ENCODE assay signal across 8 mouse cellular contexts in the genomic region with DNA sequence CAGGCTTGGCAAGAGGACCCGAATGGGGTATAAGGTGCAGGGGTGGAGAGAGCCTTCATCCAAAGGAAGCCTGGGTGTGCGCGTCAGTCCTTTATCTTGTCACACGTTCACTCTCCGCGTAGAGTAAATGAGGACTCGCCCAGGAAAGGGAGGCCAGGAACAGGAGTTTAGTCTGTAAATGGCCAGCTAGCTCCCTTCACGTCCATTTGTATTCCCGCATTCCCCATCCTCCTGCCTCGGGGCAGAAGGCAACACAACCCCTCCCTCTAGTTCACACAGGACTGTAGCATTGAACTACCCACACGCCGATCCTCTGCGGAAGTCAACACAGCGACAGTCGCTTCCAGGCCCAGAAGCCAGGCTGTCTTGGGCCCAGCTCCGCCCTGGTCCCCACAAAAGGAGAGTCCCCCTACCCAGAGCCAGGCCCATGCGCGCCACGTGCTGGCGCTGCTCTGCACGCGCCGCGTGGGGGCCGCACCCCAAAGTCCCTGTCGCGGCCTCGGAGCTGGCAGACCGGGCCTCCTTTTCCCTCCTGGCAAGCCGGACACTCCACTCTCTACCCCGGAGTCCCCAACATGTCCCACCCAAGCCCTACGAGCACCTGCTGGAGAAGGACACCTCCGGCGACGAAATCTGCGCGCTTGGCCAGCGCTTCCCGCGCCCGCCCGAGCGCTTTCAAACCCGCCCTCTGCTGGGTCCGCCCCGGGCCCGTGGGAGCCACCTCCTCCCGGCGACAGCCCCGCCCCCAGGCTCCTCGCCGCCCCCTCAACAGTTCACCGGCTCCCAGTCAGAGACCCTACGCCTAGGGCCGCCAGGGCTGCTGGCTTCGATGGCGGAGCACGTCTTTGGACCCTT. TPM values are rescaled to one million over a fixed set of nuclear protein-coding genes. Genes with fewer than 3 reads are reported as not detected.
DNase-seq lines count a peak whose midpoint lies in the region; ATAC-seq and TF ChIP-seq lines count a peak whose summit lies in the region.

No protein-coding gene starts in this region.

- H3K9ac ChIP-seq in heart, adult 2 months (ENCODE audit: low read depth, low read length): peak overlapping the region; percentile 63
- H3K9ac ChIP-seq in lung, embryonic 14.5 days: peak overlapping the region; percentile 70
- peak overlapping the region; percentile 64 for H3K9ac ChIP-seq in neural tube, embryonic 15.5 days (replicated peaks)

- peak overlapping the region; percentile 100 for H3K4me2 ChIP-seq in lung, embryonic 14.5 days
- peak overlapping the region; percentile 97 for H3K4me2 ChIP-seq in neural tube, embryonic 15.5 days

- H3K79me2 ChIP-seq in heart, adult 2 months (replicated peaks; ENCODE audit: control insufficient read depth, insufficient read depth, low read length): no peaks in the 10 kb centered on the region

- peak overlapping the region; percentile 79 for H3K4me3 ChIP-seq in heart, adult 2 months
- H3K4me3 ChIP-seq in lung, embryonic 14.5 days (ENCODE audit: low read depth, low read length): peak overlapping the region; percentile 63
- peak overlapping the region; percentile 51 for H3K4me3 ChIP-seq in neural tube, embryonic 15.5 days (replicated peaks)

- peak; percentile 82 for DNase-seq in CD4-positive, CD25-positive, alpha-beta regulatory T cell, adult 2 months (ENCODE audit: low read depth, low spot score)
- DNase-seq in adrenal gland, adult 18-20 months (ENCODE audit: low spot score in 2 of 2): peak; percentile 77 to 85
- peak; percentile 76 for DNase-seq in embryo, embryonic 9.5 days (ENCODE audit: extremely low spot score)
- DNase-seq in heart, adult 2 months: peak; percentile 90 to 91
- peak; percentile 64 for DNase-seq in kidney, adult 11 months
- peak; percentile 85 for DNase-seq in lung, embryonic 14.5 days
- DNase-seq in thymus, postnatal 14 days: peak; percentile 92

- ATAC-seq in lung, embryonic 14.5 days (ENCODE audit: insufficient read depth): peak; percentile 81
- peak; percentile 82 for ATAC-seq in neural tube, embryonic 15.5 days (ENCODE audit: low FRiP score)

- peak; percentile 75 for TF ChIP-seq POLR2A in heart, adult 2 months (IDR thresholded peaks at IDR 0.05; ENCODE audit: insufficient read depth, low read depth, low read length)

- peak; percentile 26; the same call in 1 of the 2 replicates for TF ChIP-seq CTCF in heart, adult 2 months (IDR thresholded peaks at IDR 0.05)
- no peak for TF ChIP-seq CTCF in lung, embryonic 14.5 days (IDR thresholded peaks at IDR 0.05; ENCODE audit: low read depth)

- peak overlapping the region; percentile 94 for H3K27ac ChIP-seq in heart, adult 2 months
- peak overlapping the region; percentile 38; the same call in 1 of the 2 replicates for H3K27ac ChIP-seq in lung, embryonic 14.5 days (ENCODE audit: low read depth)
- peak overlapping the region; percentile 35; the same call in 1 of the 2 replicates for H3K27ac ChIP-seq in neural tube, embryonic 15.5 days (replicated peaks)

- no peaks in the 10 kb centered on the region for H3K27me3 ChIP-seq in heart, adult 2 months (ENCODE audit: control insufficient read depth, insufficient read depth, low read length)
- H3K27me3 ChIP-seq in lung, embryonic 14.5 days (ENCODE audit: insufficient read depth, low read length): no peaks in the 10 kb centered on the region
- peaks cover 11% of the 10 kb centered on the region; the same call in 1 of the 2 replicates for H3K27me3 ChIP-seq in neural tube, embryonic 15.5 days (replicated peaks)

- no peaks in the 10 kb centered on the region for H3K36me3 ChIP-seq in heart, adult 2 months (ENCODE audit: control insufficient read depth, insufficient read depth, low read length)
- H3K36me3 ChIP-seq in lung, embryonic 14.5 days (ENCODE audit: insufficient read depth): 0 out of 2 replicates have a peak, but pooled peaks cover 4% of the 10 kb centered on the region
- H3K36me3 ChIP-seq in neural tube, embryonic 15.5 days: no peaks in the 10 kb centered on the region

- WGBS in heart, adult 2 months: under 1% methylated on average over 58 of the region's 58 CpGs
- WGBS in lung, embryonic 14.5 days: under 1% methylated on average over 57 of the region's 58 CpGs
- under 1% methylated on average over 58 of the region's 58 CpGs for WGBS in neural tube, embryonic 15.5 days

- H3K4me1 ChIP-seq in heart, adult 2 months (ENCODE audit: control insufficient read depth, insufficient read depth, low read length): peaks cover 37% of the 10 kb centered on the region
- peaks cover 42% of the 10 kb centered on the region for H3K4me1 ChIP-seq in lung, embryonic 14.5 days (ENCODE audit: insufficient read depth)
- H3K4me1 ChIP-seq in neural tube, embryonic 15.5 days: peaks cover 63% of the 10 kb centered on the region

- TF ChIP-seq EP300 in heart, adult 2 months (IDR thresholded peaks at IDR 0.05; ENCODE audit: insufficient read depth, low read depth, low read length): no peak

- H3K9me3 ChIP-seq in lung, embryonic 14.5 days (ENCODE audit: low read depth, low read length): no peaks in the 10 kb centered on the region
- no peaks in the 10 kb centered on the region for H3K9me3 ChIP-seq in neural tube, embryonic 15.5 days (replicated peaks)

- intact Hi-C loops in heart, adult 2 months (cut with DNase I): no loop called here

RNA-seq across cellular contexts. Expression of a gene that starts 4.3 kb away (rescaled TPM):
- 100 to 1,000 TPM; 121 to 161 TPM for total RNA-seq in adrenal gland, adult 18-20 months (2021)
- 10 to 100 TPM; 80.3 to 84.6 TPM for total RNA-seq in heart, adult 2 months (2021)
- 160 and 184 TPM in 2 replicates for polyA plus RNA-seq in heart, adult 2 months (2012; rRNA removed)
- polyA plus RNA-seq in lung, embryonic 14.5 days (2014; fragmentation: Nextera tagmentation; extraction: Ambion mirVana): 75.4 and 82.2 TPM in 2 replicates
- 42.8 and 77.5 TPM in 2 replicates for polyA plus RNA-seq in neural tube, embryonic 15.5 days (2015; fragmentation: Nextera tagmentation; extraction: Ambion mirVana)

RNA-seq across cellular contexts. Expression of a gene that starts 6.8 kb away (rescaled TPM):
- total RNA-seq in adrenal gland, adult 18-20 months (2021): not detected
- total RNA-seq in heart, adult 2 months (2021): not detected
- not detected in 2 replicates for polyA plus RNA-seq in heart, adult 2 months (2012; rRNA removed)
- polyA plus RNA-seq in lung, embryonic 14.5 days (2014; fragmentation: Nextera tagmentation; extraction: Ambion mirVana): not detected in 2 replicates
- 1.5 and 1.6 TPM in 2 replicates for polyA plus RNA-seq in neural tube, embryonic 15.5 days (2015; fragmentation: Nextera tagmentation; extraction: Ambion mirVana)

RNA-seq across cellular contexts. Expression of a gene that starts 22.0 kb away (rescaled TPM):
- 1,000 to 10,000 TPM; 2,801 to 2,860 TPM for total RNA-seq in adrenal gland, adult 18-20 months (2021)
- total RNA-seq in heart, adult 2 months (2021): 1,000 to 10,000 TPM; 1,183 to 1,319 TPM
- 464 and 736 TPM in 2 replicates for polyA plus RNA-seq in heart, adult 2 months (2012; rRNA removed)
- polyA plus RNA-seq in lung, embryonic 14.5 days (2014; fragmentation: Nextera tagmentation; extraction: Ambion mirVana): 1,512 and 1,564 TPM in 2 replicates
- 1,466 and 1,575 TPM in 2 replicates for polyA plus RNA-seq in neural tube, embryonic 15.5 days (2015; fragmentation: Nextera tagmentation; extraction: Ambion mirVana)

RNA-seq across cellular contexts. Expression of a gene that starts 31.4 kb away (rescaled TPM):
- 10 to 100 TPM; 28.1 to 44.2 TPM for total RNA-seq in adrenal gland, adult 18-20 months (2021)
- 10 to 100 TPM; 23.4 to 24.0 TPM for total RNA-seq in heart, adult 2 months (2021)
- polyA plus RNA-seq in heart, adult 2 months (2012; rRNA removed): 45.1 and 49.2 TPM in 2 replicates
- 130 and 137 TPM in 2 replicates for polyA plus RNA-seq in lung, embryonic 14.5 days (2014; fragmentation: Nextera tagmentation; extraction: Ambion mirVana)
- polyA plus RNA-seq in neural tube, embryonic 15.5 days (2015; fragmentation: Nextera tagmentation; extraction: Ambion mirVana): 86.3 and 99.5 TPM in 2 replicates

RNA-seq across cellular contexts. Expression of a gene that starts 39.6 kb away (rescaled TPM):
- 1 to 10 TPM; 2.7 to 3.5 TPM for total RNA-seq in adrenal gland, adult 18-20 months (2021)
- total RNA-seq in heart, adult 2 months (2021): 1 to 10 TPM; 1.1 TPM
- 1.6 and 2.2 TPM in 2 replicates for polyA plus RNA-seq in heart, adult 2 months (2012; rRNA removed)
- 2.3 and 3.1 TPM in 2 replicates for polyA plus RNA-seq in lung, embryonic 14.5 days (2014; fragmentation: Nextera tagmentation; extraction: Ambion mirVana)
- polyA plus RNA-seq in neural tube, embryonic 15.5 days (2015; fragmentation: Nextera tagmentation; extraction: Ambion mirVana): 4.8 and 10.1 TPM in 2 replicates

Comparison
In these comparisons a context has a peak if more than half of its experiments do, and no peak if none do; other contexts are left out.
1. Peak in every context shown above with its lines: DNase-seq, ATAC-seq, H3K4me3 ChIP-seq and H3K27ac ChIP-seq.
2. H3K27ac ChIP-seq: peak in every context shown above with its lines; median percentile 94 in heart, adult 2 months; 38 in lung, embryonic 14.5 days; 35 in neural tube, embryonic 15.5 days.